Mouse (Mus musculus): ENCODE results near the gene Abi3bp. TPM values are rescaled to one million over a fixed set of nuclear protein-coding genes. Genes with fewer than 3 reads are reported as not detected.

Gene Abi3bp
- polyA plus RNA-seq, 1 experiment, result 1.2 TPM

GRCm38 (mm10) chr16:56710071-56710470 lies 232.4 kb downstream of the Abi3bp start:
- Histone ChIP-seq H3K4me3 (replicated peaks; ENCODE audit: control insufficient read depth, low read depth, low read length) (no peak overlapping the region), H3K4me1 (ENCODE audit: control insufficient read depth, insufficient read depth, low read length) (no peaks in the 10 kb centered on the region; the same call in 1 of the 2 replicates), H3K27ac (ENCODE audit: control insufficient read depth, insufficient read depth, low read depth, low read length, poor library complexity) (no peak overlapping the region)
- TF ChIP-seq CTCF (IDR thresholded peaks at IDR 0.05; ENCODE audit: control insufficient read depth, insufficient read depth, low read length) (no peak), POLR2A (IDR thresholded peaks at IDR 0.05; ENCODE audit: borderline replicate concordance, control insufficient read depth, low read depth, low read length) (no peak)
- WGBS, result 79% methylated on average over 3 of the region's 3 CpGs

GRCm38 (mm10) chr16:56715608-56716007 lies 237.9 kb downstream of the Abi3bp start:
- Histone ChIP-seq H3K4me3 (replicated peaks; ENCODE audit: control insufficient read depth, low read depth, low read length) (no peak overlapping the region), H3K4me1 (ENCODE audit: control insufficient read depth, insufficient read depth, low read length) (no peaks in the 10 kb centered on the region; the same call in 1 of the 2 replicates), H3K27ac (ENCODE audit: control insufficient read depth, insufficient read depth, low read depth, low read length, poor library complexity) (no peak overlapping the region)
- 12% methylated on average over 3 of the region's 3 CpGs for WGBS
- TF ChIP-seq CTCF (IDR thresholded peaks at IDR 0.05; ENCODE audit: control insufficient read depth, insufficient read depth, low read length) (no peak), POLR2A (IDR thresholded peaks at IDR 0.05; ENCODE audit: borderline replicate concordance, control insufficient read depth, low read depth, low read length) (no peak)

- TF ChIP-seq POLR2A (IDR thresholded peaks at IDR 0.05; ENCODE audit: borderline replicate concordance, control insufficient read depth, low read depth, low read length) (no peak), CTCF (IDR thresholded peaks at IDR 0.05; ENCODE audit: control insufficient read depth, insufficient read depth, low read length) (no peak)
- peak overlapping the region; percentile 95 for H3K4me3 ChIP-seq (replicated peaks; ENCODE audit: control insufficient read depth, low read depth, low read length)
- H3K27ac ChIP-seq (ENCODE audit: control insufficient read depth, insufficient read depth, low read depth, low read length, poor library complexity), result peak overlapping the region; percentile 91
- WGBS, result 3% methylated on average over 30 of the region's 38 CpGs
- H3K4me1 ChIP-seq (ENCODE audit: control insufficient read depth, insufficient read depth, low read length), result no peaks in the 10 kb centered on the region; the same call in 1 of the 2 replicates
These were observed 239.0 kb downstream of the Abi3bp start for GRCm38 (mm10) chr16:56716557-56717179.

- WGBS, result under 1% methylated on average over 62 of the region's 62 CpGs
- H3K4me1 ChIP-seq (ENCODE audit: control insufficient read depth, insufficient read depth, low read length), result no peaks in the 10 kb centered on the region; the same call in 1 of the 2 replicates
These were observed 239.8 kb downstream of the Abi3bp start, which contains the start of gene Tfg for GRCm38 (mm10) chr16:56717224-56718200. Gene Tfg, minus strand, starts transcription at chr16:56717450.

GRCm38 (mm10) chr16:56719031-56719430 lies 241.4 kb downstream of the Abi3bp start:
- no peaks in the 10 kb centered on the region; the same call in 1 of the 2 replicates for H3K4me1 ChIP-seq (ENCODE audit: control insufficient read depth, insufficient read depth, low read length)
- H3K4me3 ChIP-seq (replicated peaks; ENCODE audit: control insufficient read depth, low read depth, low read length), result no peak overlapping the region
- no peak for TF ChIP-seq POLR2A (IDR thresholded peaks at IDR 0.05; ENCODE audit: borderline replicate concordance, control insufficient read depth, low read depth, low read length)
- no peak overlapping the region for H3K27ac ChIP-seq (ENCODE audit: control insufficient read depth, insufficient read depth, low read depth, low read length, poor library complexity)

More at GRCm38 (mm10) chr16:56717224-56718200, 239.8 kb downstream of the Abi3bp start, which contains the start of gene Tfg:
- Histone ChIP-seq H3K4me3 (replicated peaks; ENCODE audit: control insufficient read depth, low read depth, low read length) (peak within 1 kb of the TSS; percentile 95), H3K27ac (ENCODE audit: control insufficient read depth, insufficient read depth, low read depth, low read length, poor library complexity) (peak within 1 kb of the TSS; percentile 91)
- peak; percentile 41; the same call in 1 of the 2 replicates for TF ChIP-seq POLR2A (IDR thresholded peaks at IDR 0.05; ENCODE audit: borderline replicate concordance, control insufficient read depth, low read depth, low read length)
- TF ChIP-seq CTCF (IDR thresholded peaks at IDR 0.05; ENCODE audit: control insufficient read depth, insufficient read depth, low read length), result no peak

- H3K4me3 ChIP-seq (replicated peaks; ENCODE audit: control insufficient read depth, low read depth, low read length), result no peak overlapping the region
- no peak overlapping the region for H3K27ac ChIP-seq (ENCODE audit: control insufficient read depth, insufficient read depth, low read depth, low read length, poor library complexity)
- no peak for TF ChIP-seq POLR2A (IDR thresholded peaks at IDR 0.05; ENCODE audit: borderline replicate concordance, control insufficient read depth, low read depth, low read length)
- TF ChIP-seq CTCF (IDR thresholded peaks at IDR 0.05; ENCODE audit: control insufficient read depth, insufficient read depth, low read length), result no peak
- no peaks in the 10 kb centered on the region for H3K4me1 ChIP-seq (ENCODE audit: control insufficient read depth, insufficient read depth, low read length)
- 79% methylated on average over 4 of the region's 4 CpGs for WGBS
These were observed 244.7 kb downstream of the Abi3bp start for GRCm38 (mm10) chr16:56722357-56722756.

- TF ChIP-seq CTCF (IDR thresholded peaks at IDR 0.05; ENCODE audit: control insufficient read depth, insufficient read depth, low read length) (no peak), POLR2A (IDR thresholded peaks at IDR 0.05; ENCODE audit: borderline replicate concordance, control insufficient read depth, low read depth, low read length) (no peak)
- 87% methylated on average over 10 of the region's 10 CpGs for WGBS
- no peak overlapping the region for H3K27ac ChIP-seq (ENCODE audit: control insufficient read depth, insufficient read depth, low read depth, low read length, poor library complexity)
- no peaks in the 10 kb centered on the region for H3K4me1 ChIP-seq (ENCODE audit: control insufficient read depth, insufficient read depth, low read length)
- H3K4me3 ChIP-seq (replicated peaks; ENCODE audit: control insufficient read depth, low read depth, low read length), result no peak overlapping the region
These were observed 247.2 kb downstream of the Abi3bp start for GRCm38 (mm10) chr16:56724927-56725326.

GRCm38 (mm10) chr16:56729060-56729459 lies 251.4 kb downstream of the Abi3bp start:
- no peak overlapping the region for H3K27ac ChIP-seq (ENCODE audit: control insufficient read depth, insufficient read depth, low read depth, low read length, poor library complexity)
- no peak overlapping the region for H3K4me3 ChIP-seq (replicated peaks; ENCODE audit: control insufficient read depth, low read depth, low read length)
- no peak for TF ChIP-seq CTCF (IDR thresholded peaks at IDR 0.05; ENCODE audit: control insufficient read depth, insufficient read depth, low read length)
- no peak for TF ChIP-seq POLR2A (IDR thresholded peaks at IDR 0.05; ENCODE audit: borderline replicate concordance, control insufficient read depth, low read depth, low read length)
- 35% methylated on average over 1 of the region's 1 CpGs for WGBS
- H3K4me1 ChIP-seq (ENCODE audit: control insufficient read depth, insufficient read depth, low read length), result no peaks in the 10 kb centered on the region

Other genes starting within 250 kb of the Abi3bp start
- 8.8 and 21.2 TPM in 2 replicates for gene Tfg, start 239.6 kb downstream of the Abi3bp start, polyA plus RNA-seq (2011; ENCODE audit: insufficient read depth, insufficient read length, low replicate concordance, missing spikeins)

Data from bone marrow, adult 2 months (tissue).